Mouse (Mus musculus): Measurements from ENCODE around the gene Sall1.

The Sall1 gene

GRCm38 (mm10) chr8:88991176-88991575, 52.8 kb downstream of the Sall1 start:
- DNase-seq = no peak

DNA sequence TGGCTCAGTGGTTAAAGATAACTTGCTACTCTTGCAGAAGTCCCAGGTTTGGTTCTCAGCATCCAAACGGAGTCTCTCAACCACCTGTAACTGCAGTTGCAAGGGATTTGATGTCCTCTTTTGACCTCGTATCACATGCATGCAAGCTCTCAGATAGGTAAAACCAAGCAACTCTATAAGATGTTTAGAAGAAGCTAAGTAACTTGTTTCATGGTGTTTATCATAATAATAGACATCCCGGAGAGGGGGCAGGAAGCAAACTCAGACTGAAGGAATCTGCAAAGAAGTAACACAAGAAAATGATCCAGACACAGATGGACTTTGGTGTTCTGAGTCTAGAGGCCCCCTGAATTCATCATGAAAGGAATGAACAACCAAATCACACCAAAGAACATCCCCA, 55.0 kb downstream of the Sall1 start:
- no peak for DNase-seq

DNA sequence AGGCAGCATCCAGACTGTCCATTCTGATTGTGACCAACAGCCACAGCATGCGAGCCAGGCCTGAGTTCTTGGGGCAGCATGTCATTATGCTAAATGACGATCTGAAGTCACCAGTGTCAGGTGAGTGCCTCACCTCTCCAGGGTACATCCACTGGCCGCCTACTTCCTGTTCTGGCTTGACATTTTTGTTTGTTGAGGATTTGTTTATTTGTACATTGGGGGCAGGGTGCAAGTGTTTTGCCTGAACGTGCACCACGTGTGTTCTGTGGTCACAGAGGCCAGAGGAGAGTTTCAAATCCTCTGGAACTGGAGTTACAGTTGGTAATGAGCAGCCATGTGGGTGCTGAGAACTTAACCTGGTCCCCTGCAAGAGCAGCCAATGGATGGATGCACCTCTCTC, 60.5 kb downstream of the Sall1 start:
- DNase-seq = no peak

Measured in lung, postnatal 10 days (tissue).